Mouse (Mus musculus): ENCODE measurements at regions not wholly inside any gene's neighbourhood (a gene's known extent, or its start where the extent isn't known, plus 50 kb on each side); places are given as distances from the start of the nearest gene placed in this dataset.

DNA sequence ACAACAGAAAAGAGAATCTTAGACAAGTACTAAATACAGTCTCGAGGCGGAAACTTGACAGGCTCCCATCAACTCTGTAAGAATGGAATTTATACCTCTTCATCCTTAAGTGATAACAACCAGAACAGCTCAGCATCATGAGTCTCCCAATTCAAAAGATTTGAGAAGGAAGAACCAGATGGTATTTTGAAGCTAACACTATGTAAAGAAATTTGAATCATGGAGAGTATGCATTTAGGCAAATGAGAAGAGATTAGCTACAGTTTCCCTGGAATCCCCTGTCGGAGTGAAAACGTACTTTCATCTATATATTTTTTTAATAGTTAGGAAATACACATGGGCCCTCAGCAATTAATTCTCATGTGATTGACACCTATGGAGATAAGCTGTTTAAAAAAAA is 140.9 kb downstream of the Nrip1 start:
- DNase-seq = no peak

DNA sequence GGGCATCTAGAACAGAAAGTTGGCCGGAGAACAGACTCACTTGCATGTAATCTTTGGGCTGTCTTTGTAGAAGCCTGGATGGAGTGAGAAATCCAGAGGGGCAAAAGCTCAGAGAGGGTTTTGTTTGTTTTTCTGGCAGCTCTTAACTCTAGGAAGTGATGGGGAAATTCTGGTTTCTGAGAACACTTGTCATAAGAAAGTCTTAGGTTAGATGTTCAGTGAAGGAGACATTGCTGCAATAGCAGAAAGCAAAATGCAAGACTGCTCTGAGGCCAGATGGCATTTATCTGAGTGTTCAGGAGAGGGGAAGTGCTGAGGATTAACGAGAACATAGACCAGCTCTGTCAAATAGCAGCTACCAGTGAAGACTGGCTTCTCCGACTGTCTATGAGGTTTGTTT is 141.5 kb downstream of the Nrip1 start:
- DNase-seq = no peak

DNA sequence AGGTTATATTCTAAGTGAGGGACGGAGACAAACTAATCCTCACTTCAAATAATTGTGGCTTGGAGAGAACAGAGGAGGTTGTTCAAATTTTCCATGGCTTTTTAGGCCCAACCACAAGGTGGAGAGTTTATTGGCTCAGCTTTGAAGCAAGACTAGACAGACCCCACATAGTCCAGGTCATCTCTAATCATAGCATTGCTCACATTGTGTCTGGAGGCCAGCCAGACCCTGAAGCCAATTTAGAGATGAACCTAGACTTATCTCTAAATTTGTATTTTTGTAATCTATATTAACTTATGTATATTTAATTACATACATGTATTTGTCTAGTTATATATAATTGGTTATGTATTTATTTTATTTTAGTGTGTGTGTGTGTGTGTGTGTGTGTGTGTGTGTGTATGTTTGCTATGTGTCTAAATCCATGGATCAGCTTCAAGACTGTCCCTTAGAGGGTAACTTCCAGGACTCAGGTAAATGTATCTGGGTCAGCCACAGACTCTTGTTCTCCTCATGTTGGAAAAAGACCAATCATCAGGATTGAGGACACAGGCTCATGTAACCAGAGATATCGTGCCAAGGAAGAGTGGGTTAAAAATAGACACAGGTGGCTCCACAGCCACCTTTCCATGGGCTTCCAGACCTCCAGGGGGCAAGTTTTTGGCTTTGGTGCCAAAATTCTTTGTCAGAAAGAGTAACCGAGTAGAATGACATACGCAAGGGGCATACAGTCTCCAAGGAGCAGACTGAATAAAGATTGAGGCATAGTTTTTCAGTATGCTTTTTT is 142.9 kb downstream of the Nrip1 start:
- no peak for DNase-seq

DNA sequence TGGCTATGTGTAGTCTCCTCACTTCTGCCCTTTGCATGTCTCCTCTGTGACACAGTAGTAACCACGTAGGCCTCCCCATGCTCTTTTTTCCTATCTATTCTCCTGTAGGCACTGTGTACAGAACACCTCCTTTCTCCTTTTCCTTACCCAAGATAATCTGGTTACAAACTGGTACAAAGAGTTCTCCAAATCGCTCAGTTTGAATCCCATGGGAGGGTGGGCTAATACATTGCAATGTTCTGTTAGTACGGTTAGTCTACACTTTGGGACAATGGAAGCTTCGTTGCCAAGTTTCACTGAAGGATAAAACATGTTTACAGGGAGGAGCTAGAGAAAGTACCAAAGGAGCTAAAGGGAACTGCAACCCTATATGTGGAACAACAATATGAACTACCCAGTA is 145.2 kb downstream of the Nrip1 start:
- no peak for DNase-seq

DNA sequence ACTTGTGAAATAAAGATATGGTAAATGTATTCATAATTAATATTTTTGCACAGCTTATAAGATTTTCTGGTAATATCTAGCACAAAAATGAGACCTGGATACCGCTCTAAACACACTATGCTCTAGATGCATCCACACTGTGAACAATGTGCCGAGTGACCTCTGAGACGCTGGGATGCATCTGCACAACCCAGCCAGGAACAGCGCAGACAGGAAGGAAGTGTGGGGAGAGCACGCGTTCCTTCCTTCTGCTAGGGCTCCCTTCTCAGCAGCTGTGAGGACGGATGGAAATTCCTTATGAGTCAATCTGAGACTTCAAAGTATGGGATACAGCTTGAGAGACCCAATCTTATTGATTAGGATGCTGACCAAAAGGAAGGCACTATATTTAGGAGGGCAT is 147.2 kb downstream of the Nrip1 start:
- no peak for DNase-seq

DNA sequence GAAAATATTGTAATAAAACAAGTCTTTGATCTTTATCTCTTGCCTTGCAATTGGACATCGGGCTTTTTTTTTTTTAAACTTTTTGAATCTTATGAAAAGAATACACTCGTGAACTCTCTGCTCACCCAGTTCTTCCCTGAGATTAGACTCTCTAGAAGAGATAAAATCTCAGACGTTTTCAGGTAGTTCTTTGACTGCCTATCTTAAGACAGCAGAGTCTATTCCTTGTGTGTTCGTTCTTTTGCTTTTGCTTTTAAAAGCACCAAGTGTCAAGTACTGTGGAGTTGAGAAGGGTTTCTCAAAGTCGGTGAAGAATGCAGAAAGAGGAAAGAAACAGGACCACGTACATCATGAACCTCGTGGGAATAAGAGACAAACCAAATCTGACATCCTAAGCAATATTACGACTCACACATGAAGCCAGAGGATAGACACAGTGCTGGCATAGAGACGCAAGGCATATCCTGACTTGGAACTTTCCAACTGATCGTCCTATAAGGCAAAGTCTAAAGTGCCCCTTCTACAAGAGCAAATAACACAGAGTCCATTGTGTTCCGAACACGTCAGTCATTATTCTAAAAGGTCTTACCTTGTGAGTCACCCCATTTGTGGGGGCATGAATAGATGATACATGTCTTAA is 147.9 kb downstream of the Nrip1 start:
- no peak for DNase-seq

DNA sequence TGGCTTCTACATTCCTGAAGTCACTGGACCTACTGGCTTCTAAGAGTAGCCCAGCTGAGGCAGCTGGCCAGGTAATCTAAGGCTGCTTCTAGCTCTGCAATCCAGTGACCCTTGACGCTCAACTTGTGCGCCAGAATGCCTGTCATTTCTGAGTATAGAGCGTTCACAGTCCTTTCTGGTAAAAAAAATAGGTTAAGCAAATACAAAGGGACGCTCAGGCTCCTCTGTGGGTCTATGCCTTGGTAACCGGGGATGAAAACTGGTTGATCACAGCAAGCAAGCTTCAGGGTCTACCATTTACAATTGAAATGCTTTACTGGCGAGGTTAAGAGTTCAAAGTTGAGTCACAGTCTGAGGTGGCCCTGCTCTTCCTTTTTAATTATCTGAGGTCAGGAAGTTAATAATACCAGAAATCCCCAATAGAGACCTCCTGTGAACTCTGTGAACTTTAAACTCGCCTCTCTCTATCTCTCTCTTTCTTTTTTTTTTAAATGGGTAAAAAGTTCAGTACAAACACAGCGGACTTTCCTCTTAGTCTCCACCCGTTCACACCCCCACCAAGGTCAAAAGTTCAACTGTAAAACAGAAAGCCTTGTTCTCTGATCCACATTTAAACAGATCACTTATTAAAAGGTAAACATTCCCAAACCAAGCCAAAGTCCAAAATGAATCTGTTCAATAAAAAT is 148.6 kb downstream of the Nrip1 start:
- DNase-seq = no peak

DNA sequence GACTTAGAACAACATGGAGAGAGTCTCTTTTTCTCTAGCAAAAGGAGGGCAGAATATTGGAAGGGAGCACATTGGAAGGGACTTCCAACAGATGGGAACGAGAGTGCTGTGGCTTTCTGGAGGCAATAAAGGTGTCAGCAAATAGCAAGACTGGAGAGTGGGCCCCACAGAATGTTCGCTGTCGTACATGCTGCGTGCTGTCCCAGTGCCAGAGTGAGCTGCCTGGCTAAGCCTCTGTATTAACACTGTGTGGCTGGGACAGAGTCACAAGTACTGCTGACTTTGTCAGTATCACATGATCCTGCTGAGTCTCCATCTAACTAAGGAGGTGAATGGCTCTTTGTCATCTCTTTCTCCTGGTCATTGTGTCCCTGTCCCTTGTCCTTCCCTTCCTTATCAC is 149.9 kb downstream of the Nrip1 start:
- no peak for DNase-seq

DNA sequence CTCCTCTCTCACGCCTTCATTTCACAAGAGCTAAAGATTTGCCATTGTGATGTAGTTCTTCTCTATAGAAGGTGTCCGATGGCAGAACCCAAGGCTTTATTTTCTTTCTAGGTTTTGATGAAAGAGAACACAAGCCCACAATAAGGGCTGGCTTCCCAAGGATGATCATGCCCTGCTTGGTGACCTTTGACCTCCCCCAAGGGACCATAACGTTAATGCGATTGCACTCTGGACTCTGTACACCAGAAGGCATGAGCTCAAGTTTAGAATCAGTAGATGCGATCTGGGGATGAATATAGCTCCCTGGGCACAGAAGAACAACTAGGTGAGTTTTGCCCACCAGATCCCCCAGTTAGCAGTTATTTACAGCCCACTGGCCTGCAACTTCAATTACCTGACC is 150.7 kb downstream of the Nrip1 start:
- no peak for DNase-seq

DNA sequence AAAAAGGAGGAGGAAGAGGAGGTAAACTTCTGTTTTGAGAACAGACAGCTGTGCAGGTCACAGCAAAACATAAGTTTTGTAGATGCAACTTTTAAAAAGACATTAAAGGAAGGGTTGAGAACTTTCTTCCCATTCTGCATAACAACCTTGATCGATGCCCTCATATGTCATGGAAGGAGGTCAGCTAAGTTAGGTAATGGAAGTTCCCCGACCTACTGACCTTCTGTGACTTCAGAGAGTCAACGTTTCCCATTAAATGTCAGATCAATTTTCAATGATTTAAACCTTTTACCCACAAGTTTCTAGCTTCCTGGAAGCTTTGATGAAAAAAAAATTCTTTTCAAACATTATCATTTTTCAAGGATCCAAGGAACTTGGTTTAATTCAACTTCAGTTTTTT is 153.2 kb downstream of the Nrip1 start:
- DNase-seq = no peak

DNA sequence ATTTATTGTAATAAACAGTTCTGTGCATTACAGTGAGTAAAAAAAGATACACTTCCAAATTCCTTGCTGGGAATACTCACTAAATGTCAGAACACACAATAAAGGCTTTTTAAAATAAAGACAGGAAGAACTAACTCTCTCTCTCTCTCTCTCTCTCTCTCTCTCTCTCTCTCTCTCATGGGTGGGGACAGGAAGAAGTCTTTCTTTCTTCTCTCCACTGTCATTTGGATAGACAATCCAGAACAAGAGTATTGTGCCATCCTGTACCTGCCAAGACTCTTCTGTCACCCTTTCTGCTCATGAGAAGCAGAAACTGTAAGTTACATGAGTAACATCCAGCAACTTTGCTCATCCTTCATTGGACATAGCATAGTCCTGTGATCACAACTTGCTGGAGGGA is 154.4 kb downstream of the Nrip1 start:
- no peak for DNase-seq

DNA sequence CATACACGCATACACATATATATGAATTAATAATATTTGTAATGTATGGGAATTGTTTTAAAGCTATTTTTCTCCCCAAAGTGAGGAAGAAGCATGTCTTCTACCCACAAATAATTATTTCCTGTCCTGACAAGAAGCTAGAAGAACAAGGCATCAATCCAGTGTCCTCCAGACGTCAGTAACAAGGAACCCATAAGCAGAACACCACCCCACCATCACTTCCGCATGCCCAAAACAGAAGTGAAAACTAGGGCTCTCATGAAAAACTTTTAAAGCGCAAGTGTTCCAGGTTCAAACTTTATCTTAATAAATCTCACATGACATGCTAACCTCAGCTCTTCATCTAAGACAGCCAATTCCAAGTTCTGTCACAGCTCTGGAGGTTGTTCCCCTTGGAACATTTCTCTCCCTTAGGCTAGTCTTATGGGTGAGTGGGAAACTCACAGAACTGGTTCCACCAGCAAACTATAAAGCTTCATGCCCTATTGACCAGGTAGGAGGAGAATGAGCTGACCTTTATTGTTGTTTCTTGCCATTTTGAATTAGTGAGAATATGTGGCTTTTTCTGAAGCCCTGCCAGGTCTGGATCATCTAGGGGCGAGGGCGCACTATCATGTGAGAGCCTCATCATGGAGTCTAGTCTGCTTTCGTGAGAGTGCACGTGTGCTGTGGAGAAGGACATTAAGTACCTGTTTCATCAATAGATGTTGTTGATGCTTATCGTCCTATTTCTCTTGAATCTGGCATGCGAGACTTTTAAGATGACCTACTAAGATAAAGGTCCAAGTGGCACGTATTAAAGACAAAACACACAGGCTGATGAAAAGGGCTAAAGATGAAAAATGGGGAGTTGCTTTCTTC is 155.1 kb downstream of the Nrip1 start:
- DNase-seq = no peak

DNA sequence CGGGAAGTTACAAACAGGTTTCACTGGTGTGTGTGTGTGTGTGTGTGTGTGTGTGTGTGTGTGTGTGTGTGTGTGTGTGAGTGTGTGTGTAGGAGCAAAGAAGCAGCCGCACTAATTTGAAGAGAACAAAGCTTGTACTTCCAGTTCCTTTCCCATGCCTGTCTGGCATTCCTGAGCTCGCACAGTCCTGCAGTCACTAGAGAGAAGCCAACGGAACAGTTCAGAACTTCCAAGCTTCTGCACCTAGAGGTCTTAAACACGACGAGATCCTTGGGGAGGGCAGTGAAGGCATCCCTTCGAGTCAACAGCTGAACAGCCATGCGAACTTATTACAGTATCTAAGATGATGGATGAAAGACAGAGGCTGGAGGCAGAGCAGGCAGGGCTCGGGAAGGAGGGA is 157.4 kb downstream of the Nrip1 start:
- DNase-seq = no peak

DNA sequence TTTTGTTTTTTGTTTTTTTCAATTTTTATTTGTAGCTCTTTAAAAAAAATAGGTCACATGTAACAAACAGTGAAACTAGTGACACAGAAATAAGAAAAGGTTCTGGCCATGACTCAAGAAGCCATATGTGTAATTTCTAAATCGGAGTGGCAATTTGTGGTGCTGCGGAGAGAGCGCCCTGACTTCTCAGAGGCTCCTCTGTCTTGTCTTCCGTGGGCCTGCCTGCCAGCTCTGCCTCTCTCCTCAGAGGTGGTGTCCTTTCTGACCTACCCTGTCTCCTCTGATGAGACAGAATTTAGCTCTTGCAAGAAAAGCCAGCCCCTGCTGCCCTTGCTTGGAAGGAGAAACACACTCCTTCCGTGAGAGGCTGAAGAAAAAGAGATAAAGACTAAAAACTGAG is 158.1 kb downstream of the Nrip1 start:
- DNase-seq = no peak

DNA sequence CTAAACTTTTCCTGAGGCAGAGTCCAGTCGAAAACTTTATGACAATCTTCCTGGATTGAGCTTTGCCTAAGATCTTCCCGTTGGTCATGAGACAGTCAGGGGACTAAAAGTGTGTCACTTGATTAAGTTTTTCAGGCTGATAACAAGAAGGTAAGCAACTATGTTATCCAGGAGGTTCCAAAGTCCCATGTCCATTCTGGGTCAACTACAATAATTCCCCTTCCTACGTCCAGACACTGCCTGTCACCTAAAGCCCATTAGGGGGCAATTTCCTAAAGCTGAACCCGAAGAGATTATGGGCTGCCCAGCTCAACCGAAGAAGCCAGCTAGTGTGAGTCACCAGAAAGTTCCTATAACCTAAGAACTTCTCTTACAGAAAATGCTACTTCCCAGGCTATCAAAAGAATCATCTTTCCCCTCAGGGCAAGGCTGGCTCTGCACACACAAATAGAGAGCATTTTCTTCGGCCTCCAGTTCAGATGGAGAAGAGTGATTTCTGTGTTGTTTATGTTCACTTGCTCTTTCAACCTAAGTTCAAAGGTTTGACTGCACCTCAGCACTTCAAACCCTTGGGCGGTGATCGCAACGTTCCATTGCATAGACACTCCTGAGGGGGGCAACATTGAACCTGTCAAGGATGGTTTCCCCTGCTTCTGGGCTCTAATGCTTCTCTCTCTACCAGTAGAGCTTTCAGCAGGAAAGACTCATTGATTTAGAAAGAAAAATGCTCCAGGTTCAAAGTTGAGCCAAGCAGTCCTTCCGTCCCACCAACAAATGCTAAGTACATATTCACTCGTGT is 171.7 kb downstream of the Nrip1 start:
- DNase-seq = peak; percentile 39

DNA sequence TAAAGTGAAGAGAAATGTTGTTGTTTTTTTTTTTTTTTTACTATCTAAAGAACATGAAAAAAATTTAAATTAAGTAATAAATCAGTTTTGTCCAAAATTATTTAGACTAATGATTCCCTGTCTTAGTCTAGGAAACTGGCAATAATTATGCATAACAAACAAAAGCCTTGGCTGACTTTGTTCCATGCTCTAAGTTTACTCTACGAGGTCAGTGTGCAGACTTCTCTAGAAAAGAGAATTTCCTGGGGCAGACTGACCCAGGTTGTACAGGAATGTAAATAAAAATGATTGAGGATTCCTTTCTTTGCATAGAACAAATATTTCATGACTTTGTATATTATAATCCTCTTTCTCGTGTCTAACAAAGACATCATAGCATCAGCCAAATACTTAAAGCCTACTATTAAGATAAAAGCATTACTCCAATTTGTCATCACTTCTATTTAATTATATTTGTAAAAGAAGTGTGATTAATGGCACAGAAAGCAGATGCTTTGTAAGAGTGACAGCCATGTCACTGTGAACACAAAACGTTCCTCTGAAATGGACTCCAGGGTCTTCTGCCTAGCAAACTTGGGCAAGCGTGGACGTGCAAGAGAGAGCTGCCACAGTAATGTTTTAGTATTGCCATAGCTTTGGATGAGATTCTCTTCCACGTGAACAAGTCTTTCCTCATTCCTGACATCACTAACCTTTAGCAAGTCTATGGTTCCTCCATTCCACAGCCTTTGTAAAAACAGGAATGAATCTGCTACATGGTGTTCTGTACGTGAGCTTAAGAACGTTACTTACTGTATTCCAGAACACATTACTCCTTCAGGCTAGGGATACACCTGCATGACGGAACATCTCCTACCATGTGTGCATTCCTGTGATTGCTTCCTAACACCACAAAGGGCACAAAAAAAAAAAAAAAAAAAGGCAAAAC is 172.6 kb downstream of the Nrip1 start:
- DNase-seq = no peak

DNA sequence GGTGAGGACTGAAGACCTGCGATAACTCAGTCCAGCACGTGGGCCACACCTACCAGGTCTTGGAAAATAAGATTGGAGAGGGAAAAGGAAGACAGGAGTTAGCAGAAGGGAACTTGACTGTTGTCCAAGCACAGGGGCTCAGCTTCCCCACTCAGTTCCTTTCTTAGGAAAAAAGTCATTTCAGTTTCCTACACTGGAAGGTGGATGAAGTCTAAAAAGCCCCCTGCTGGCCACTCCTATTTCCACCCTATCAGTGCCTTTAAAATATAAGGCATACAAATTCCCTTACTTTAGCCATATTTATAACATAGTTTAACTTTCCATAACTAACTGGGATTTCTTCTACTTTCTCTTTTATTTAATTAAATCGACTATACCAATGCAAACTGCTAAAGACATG is 173.4 kb downstream of the Nrip1 start:
- peak; percentile 50 for DNase-seq

DNA sequence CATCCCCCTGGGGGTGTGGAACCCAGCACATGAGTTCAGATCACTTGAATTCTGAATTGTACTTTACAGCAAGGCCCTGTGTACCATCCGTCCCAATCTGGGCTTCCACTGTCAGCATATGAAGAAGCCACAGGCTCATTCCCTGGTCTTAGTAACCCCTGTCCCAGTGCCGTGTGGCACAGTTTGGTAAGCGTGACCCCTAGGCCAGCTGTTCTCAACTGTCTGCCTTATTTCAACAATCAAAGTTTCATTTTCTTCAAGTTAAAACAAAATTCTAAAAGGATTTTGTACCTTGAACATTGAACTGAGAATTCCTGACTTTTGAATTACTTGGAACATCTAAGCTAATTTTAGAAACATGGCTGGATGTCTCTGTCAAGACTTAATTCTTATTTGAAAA is 174.6 kb downstream of the Nrip1 start:
- no peak for DNase-seq

DNA sequence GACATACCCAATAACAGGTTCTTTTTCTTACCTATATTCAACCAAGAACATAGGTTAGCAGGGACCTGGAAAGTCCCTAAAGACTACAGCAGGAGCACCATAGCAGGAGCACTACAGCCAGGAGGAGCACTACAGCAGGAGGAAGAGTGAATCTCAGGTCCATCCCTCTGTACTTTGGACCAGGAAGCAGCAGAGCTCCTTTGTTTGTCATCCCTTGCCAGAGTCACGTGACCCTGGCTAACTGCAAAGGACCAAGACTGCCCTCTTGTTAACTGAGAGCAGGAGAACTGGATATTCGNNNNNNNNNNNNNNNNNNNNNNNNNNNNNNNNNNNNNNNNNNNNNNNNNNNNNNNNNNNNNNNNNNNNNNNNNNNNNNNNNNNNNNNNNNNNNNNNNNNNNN is 172.2 kb upstream of the Samsn1 start:
- DNase-seq = no peak

DNA sequence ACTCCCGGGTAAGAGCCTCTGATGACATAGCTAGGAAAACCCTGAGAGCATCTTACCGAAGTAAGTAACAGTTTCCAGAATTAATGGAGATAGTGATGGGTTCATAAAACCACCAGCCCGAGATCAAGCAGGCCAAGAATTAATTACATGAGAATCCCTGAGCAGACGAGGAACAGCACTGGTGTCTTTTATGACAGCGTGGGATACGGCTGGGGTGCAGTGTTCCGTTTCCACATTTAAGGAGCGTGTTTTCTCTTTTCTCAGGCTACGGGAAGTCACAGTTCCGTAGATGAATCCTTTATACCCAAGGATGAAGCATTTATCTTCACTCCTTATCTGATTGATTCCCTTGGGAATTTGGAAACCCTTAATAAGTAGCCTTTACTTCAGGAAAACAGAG is 169.1 kb upstream of the Samsn1 start:
- DNase-seq = no peak

DNA sequence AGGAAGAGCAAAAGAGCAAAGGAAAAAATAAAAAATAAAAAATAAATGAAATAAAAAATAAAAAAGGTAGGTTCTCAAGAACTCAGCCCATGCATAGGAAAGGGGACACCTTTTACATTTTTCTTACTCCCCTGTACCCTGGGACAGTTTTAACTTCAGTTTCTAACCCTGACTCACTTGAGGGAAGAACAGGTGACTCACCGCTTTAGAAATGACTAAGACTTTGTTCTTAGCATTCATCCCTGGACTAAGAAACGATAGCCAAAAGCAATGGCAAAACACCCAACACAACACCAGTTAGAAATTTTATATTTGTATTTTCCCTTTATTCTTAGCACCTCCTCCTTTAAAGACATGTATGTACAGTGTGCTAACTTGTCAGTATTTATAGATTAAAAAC is 161.5 kb upstream of the Samsn1 start:
- DNase-seq = no peak

All from liver (tissue).